In the genomic region with DNA sequence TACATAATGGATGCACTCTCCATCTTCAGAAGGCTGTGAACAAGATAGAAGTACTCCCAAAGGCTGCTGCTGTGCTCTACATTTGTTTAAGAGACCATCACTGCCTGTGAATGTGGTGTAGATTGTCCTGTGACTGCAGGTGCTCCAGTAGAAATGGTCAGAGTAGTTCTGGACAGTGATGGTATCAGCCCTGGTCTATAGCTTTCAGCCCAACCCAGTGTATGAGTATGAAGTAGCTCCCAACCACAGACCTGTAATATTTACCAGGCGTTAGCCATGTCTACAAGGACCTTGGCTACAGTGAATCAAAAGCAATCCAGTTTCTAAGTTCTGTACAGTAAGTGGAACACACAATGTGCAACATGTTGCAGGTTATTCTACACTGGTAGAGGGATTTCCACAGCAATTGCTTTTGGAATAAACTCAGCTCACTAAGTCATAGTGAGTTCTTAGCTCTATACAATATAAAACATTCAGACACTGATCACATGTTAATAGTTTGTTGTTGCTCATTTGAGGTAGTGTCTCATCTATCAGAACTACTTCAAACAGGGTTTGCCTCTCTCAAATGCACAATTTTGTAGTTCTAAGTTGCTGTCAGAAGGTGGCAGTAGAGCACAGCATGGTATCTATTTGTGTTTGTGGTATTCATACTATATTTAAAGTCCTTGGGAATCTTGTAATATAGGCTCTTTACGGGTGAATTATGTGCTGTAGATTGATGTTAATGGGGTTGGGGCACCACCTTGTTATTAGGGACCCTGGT, we compare ENCODE assay signal across 8 mouse cellular contexts.
DNase-seq lines count a peak whose midpoint lies in the region; ATAC-seq lines count a peak whose summit lies in the region.
"Had no signal": no experiment of that assay in that cellular context is flagged by ENCODE, and none has a peak within 500 bp of the region (broad histone marks: within the 10 kb centered on the region; RNA-seq: fewer than 3 reads in every experiment).

No protein-coding gene starts in this region.

- H3K4me1 ChIP-seq in hindbrain, embryonic 15.5 days (replicated peaks): no peaks in the 10 kb centered on the region
- H3K4me1 ChIP-seq: lung, embryonic 15.5 days had no signal

- DNase-seq in kidney, postnatal 14 days: peak; percentile 37
- DNase-seq in kidney, adult 11 months: no peak
- DNase-seq in ES-CJ7 (ENCODE audit: low read depth, low spot score) (peak; percentile 43), adipocyte (ENCODE audit: low spot score) (peak; percentile 55)

- H3K27ac ChIP-seq in hindbrain, embryonic 15.5 days (replicated peaks): no peak overlapping the region
- H3K27ac ChIP-seq: lung, embryonic 15.5 days had no signal

- H3K9ac ChIP-seq in hindbrain, embryonic 15.5 days: no peak overlapping the region
- H3K9ac ChIP-seq: lung, embryonic 15.5 days had no signal

- H3K4me3 ChIP-seq in hindbrain, embryonic 15.5 days: no peak overlapping the region
- H3K4me3 ChIP-seq: lung, embryonic 15.5 days had no signal

- no peaks in the 10 kb centered on the region for H3K27me3 ChIP-seq in hindbrain, embryonic 15.5 days
- H3K27me3 ChIP-seq: lung, embryonic 15.5 days had no signal

- WGBS in hindbrain, embryonic 15.5 days: 68% methylated on average over 2 of the region's 2 CpGs

- peaks cover 28% of the 10 kb centered on the region for H3K36me3 ChIP-seq in hindbrain, embryonic 15.5 days

- H3K9me3 ChIP-seq in hindbrain, embryonic 15.5 days: no peaks in the 10 kb centered on the region
- H3K9me3 ChIP-seq: lung, embryonic 15.5 days had no signal

- ATAC-seq in hindbrain, embryonic 15.5 days (ENCODE audit: low FRiP score, low read depth): peak; percentile 33
- ATAC-seq in neutrophil, adult 5-6 weeks (ENCODE audit: extremely low read depth, insufficient number of reproducible peaks, low FRiP score, poor library complexity, severe bottlenecking): 0 out of 2 replicates have a peak, but pooled peaks have one; percentile 26
- no peak for ATAC-seq in activated CD4-positive, CD25-positive, alpha-beta regulatory T cell, adult 4 months

- H3K4me2 ChIP-seq in hindbrain, embryonic 15.5 days: no peak overlapping the region
- H3K4me2 ChIP-seq: lung, embryonic 15.5 days had no signal
